8 mouse cellular contexts compared by ENCODE assay signal in genomic region chr3:93547099-93547648, GRCm38 (mm10). TPM values are rescaled to one million over a fixed set of nuclear protein-coding genes. Genes with fewer than 3 reads are reported as not detected.
DNase-seq lines count a peak whose midpoint lies in the region; ATAC-seq and TF ChIP-seq lines count a peak whose summit lies in the region.

No protein-coding gene starts in this region.

- no peak overlapping the region for H3K9ac ChIP-seq in embryonic facial prominence, embryonic 11.5 days (replicated peaks; ENCODE audit: low read length)
- no peak overlapping the region for H3K9ac ChIP-seq in liver, postnatal 0 days (replicated peaks)
- H3K9ac ChIP-seq in neural tube, embryonic 14.5 days (replicated peaks; ENCODE audit: low read depth, low read length): no peak overlapping the region

- no peak overlapping the region for H3K4me3 ChIP-seq in embryonic facial prominence, embryonic 11.5 days (ENCODE audit: low read depth, low read length)
- no peak overlapping the region for H3K4me3 ChIP-seq in heart, embryonic 10.5 days
- no peak overlapping the region for H3K4me3 ChIP-seq in liver, postnatal 0 days (ENCODE audit: low read depth, low read length)
- no peak overlapping the region for H3K4me3 ChIP-seq in neural tube, embryonic 14.5 days (ENCODE audit: low read depth, low read length)

- no peak for TF ChIP-seq EP300 in liver, postnatal 0 days (IDR thresholded peaks at IDR 0.05; ENCODE audit: low read depth)

- no peaks in the 10 kb centered on the region for H3K36me3 ChIP-seq in embryonic facial prominence, embryonic 11.5 days (replicated peaks; ENCODE audit: control insufficient read depth, insufficient read depth, low read depth, low read length)
- H3K36me3 ChIP-seq in heart, embryonic 10.5 days: no peaks in the 10 kb centered on the region
- H3K36me3 ChIP-seq in liver, postnatal 0 days (replicated peaks; ENCODE audit: insufficient read depth, low read length): no peaks in the 10 kb centered on the region
- H3K36me3 ChIP-seq in neural tube, embryonic 14.5 days (ENCODE audit: control insufficient read depth, insufficient read depth, low read length): no peaks in the 10 kb centered on the region

- no peak; the same call in 1 of the 2 replicates for ATAC-seq in embryonic facial prominence, embryonic 11.5 days (replicated peaks; ENCODE audit: insufficient number of reproducible peaks, low FRiP score, low TSS enrichment, low read depth)
- peak; percentile 74 for ATAC-seq in liver, postnatal 0 days
- peak; percentile 84 for ATAC-seq in neural tube, embryonic 14.5 days (ENCODE audit: low read depth)

- H3K9me3 ChIP-seq in embryonic facial prominence, embryonic 11.5 days (replicated peaks; ENCODE audit: control insufficient read depth, low read length): no peaks in the 10 kb centered on the region
- no peaks in the 10 kb centered on the region for H3K9me3 ChIP-seq in heart, embryonic 10.5 days
- no peaks in the 10 kb centered on the region for H3K9me3 ChIP-seq in liver, postnatal 0 days (ENCODE audit: low read length)
- H3K9me3 ChIP-seq in neural tube, embryonic 14.5 days (ENCODE audit: control insufficient read depth, low read length): no peaks in the 10 kb centered on the region

- no peak overlapping the region for H3K4me2 ChIP-seq in embryonic facial prominence, embryonic 11.5 days (ENCODE audit: low read depth, low read length)
- H3K4me2 ChIP-seq in liver, postnatal 0 days (ENCODE audit: low read depth, low read length): no peak overlapping the region
- H3K4me2 ChIP-seq in neural tube, embryonic 14.5 days (ENCODE audit: low read depth, low read length): no peak overlapping the region

- no peak overlapping the region for H3K27ac ChIP-seq in embryonic facial prominence, embryonic 11.5 days (replicated peaks; ENCODE audit: low read depth, low read length)
- no peak overlapping the region for H3K27ac ChIP-seq in heart, embryonic 10.5 days
- H3K27ac ChIP-seq in liver, postnatal 0 days (ENCODE audit: low read depth): no peak overlapping the region
- H3K27ac ChIP-seq in neural tube, embryonic 14.5 days (ENCODE audit: low read depth, low read length): no peak overlapping the region

- peak; percentile 75 for DNase-seq in A20 (ENCODE audit: low read depth, low spot score)
- peak; percentile 79 for DNase-seq in adrenal gland, adult 8-10 months
- peak; percentile 87 for DNase-seq in embryonic facial prominence, embryonic 11.5 days (ENCODE audit: low spot score)
- DNase-seq in heart, embryonic 10.5 days (ENCODE audit: low spot score): peak; percentile 82
- peak; percentile 86 to 96 for DNase-seq in kidney, postnatal 36 days
- DNase-seq in liver, postnatal 0 days: peak; percentile 84
- DNase-seq in testis, postnatal 14 days (ENCODE audit: low spot score): peak; percentile 81

- no peaks in the 10 kb centered on the region for H3K27me3 ChIP-seq in embryonic facial prominence, embryonic 11.5 days (ENCODE audit: control insufficient read depth, insufficient read depth, low read length)
- H3K27me3 ChIP-seq in heart, embryonic 10.5 days (ENCODE audit: insufficient read depth, poor library complexity, severe bottlenecking): no peaks in the 10 kb centered on the region
- no peaks in the 10 kb centered on the region for H3K27me3 ChIP-seq in liver, postnatal 0 days (ENCODE audit: insufficient read depth, low read length)
- H3K27me3 ChIP-seq in neural tube, embryonic 14.5 days (ENCODE audit: control insufficient read depth, insufficient read depth, low read length): no peaks in the 10 kb centered on the region

- H3K4me1 ChIP-seq in embryonic facial prominence, embryonic 11.5 days (ENCODE audit: control insufficient read depth, insufficient read depth, low read length): no peaks in the 10 kb centered on the region
- H3K4me1 ChIP-seq in heart, embryonic 10.5 days: no peaks in the 10 kb centered on the region
- peaks cover 3% of the 10 kb centered on the region for H3K4me1 ChIP-seq in liver, postnatal 0 days (ENCODE audit: insufficient read depth)
- no peaks in the 10 kb centered on the region for H3K4me1 ChIP-seq in neural tube, embryonic 14.5 days (ENCODE audit: control insufficient read depth, insufficient read depth, low read length)

- WGBS in embryonic facial prominence, embryonic 11.5 days: 32% methylated on average over 7 of the region's 7 CpGs
- whole genome bisulfite sequencing in heart, embryonic 10.5 days: 32% methylated on average over 7 of the region's 7 CpGs
- WGBS in liver, postnatal 0 days (ENCODE audit: insufficient replicate concordance): 17% methylated on average over 7 of the region's 7 CpGs
- 35% methylated on average over 7 of the region's 7 CpGs for WGBS in neural tube, embryonic 14.5 days

- peak; percentile 95 for TF ChIP-seq CTCF in liver, postnatal 0 days (IDR thresholded peaks at IDR 0.05; ENCODE audit: low read depth)

RNA-seq across cellular contexts. Expression of gene S100a10, which starts 7.7 kb away (rescaled TPM):
- total RNA-seq in adrenal gland, adult 8-10 months (2022): 100 to 1,000 TPM; 108 to 159 (median 130) TPM
- 224 and 236 TPM in 2 replicates for polyA plus RNA-seq in embryonic facial prominence, embryonic 11.5 days (2014; fragmentation: Nextera tagmentation; extraction: Ambion mirVana)
- polyA plus RNA-seq in heart, embryonic 10.5 days (2016; fragmentation: Nextera tagmentation; extraction: Ambion mirVana): 192 and 203 TPM in 2 replicates
- polyA plus RNA-seq in liver, postnatal 0 days (2015; fragmentation: Nextera tagmentation; extraction: Ambion mirVana): 75.4 and 82.0 TPM in 2 replicates
- 176 and 300 TPM in 2 replicates for polyA plus RNA-seq in neural tube, embryonic 14.5 days (2014; fragmentation: Nextera tagmentation; extraction: Ambion mirVana)

RNA-seq across cellular contexts. Expression of gene S100a11, which starts 26.9 kb away (rescaled TPM):
- total RNA-seq in adrenal gland, adult 8-10 months (2022): 100 to 1,000 TPM; 161 to 194 (median 182) TPM
- polyA plus RNA-seq in embryonic facial prominence, embryonic 11.5 days (2014; fragmentation: Nextera tagmentation; extraction: Ambion mirVana): 525 TPM in 2 replicates
- 430 and 549 TPM in 2 replicates for polyA plus RNA-seq in heart, embryonic 10.5 days (2016; fragmentation: Nextera tagmentation; extraction: Ambion mirVana)
- polyA plus RNA-seq in liver, postnatal 0 days (2015; fragmentation: Nextera tagmentation; extraction: Ambion mirVana): 330 and 336 TPM in 2 replicates
- 104 and 220 TPM in 2 replicates for polyA plus RNA-seq in neural tube, embryonic 14.5 days (2014; fragmentation: Nextera tagmentation; extraction: Ambion mirVana)
